Mouse (Mus musculus) kidney, adult 2 months (tissue): ENCODE measurements at regions not wholly inside any gene's neighbourhood (a gene's known extent, or its start where the extent isn't known, plus 50 kb on each side); places are given as distances from the start of the nearest gene placed in this dataset.

Experiments used
- CTCF ChIP-seq: fragments of 200-500 bp; conservative IDR thresholded peaks from 2 replicates; pipeline ENCODE4 v1.5.1; 2011; ENCODE audit warnings: low read depth, mild to moderate bottlenecking, control low read depth, low read length, moderate library complexity, mixed read lengths; ENCODE audit not compliant: insufficient read depth, insufficient read length
- POLR2A ChIP-seq: fragments of 200-500 bp; IDR thresholded peaks from one replicate; pipeline ENCODE4 v1.6.1; 2011; ENCODE audit warnings: low read depth, low read length, control low read depth

DNA sequence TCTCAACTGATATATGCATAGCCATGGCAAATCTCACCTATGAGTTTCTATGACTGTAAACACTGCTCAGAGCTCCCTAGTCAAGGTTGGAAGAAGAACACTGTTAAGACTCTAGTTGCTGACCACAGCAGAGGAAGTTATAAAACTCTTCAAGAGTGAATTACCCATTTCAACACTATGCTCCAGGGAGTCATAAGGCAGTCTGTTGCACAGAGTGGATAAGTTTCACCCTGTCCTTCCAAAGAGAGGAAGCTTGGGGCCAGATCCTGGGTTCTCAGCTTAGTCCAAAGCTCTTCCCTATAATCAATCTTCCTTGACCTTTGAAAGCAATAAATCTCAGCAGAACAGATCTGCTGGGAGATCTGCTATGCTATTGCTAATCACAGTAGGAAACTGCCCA lies 438.4 kb downstream of the Gpam start:
- TF ChIP-seq CTCF (no peak), POLR2A (no peak)
